Mouse (Mus musculus) midbrain, embryonic 15.5 days (tissue): ENCODE data around the gene Dhx37. TPM values are rescaled to one million over a fixed set of nuclear protein-coding genes. Genes with fewer than 3 reads are reported as not detected.
A peak's percentile ranks its signal among the peaks of the same experiment; 100 is the strongest.
"Not testable (repeated sequence)": the region's sequence is repeated elsewhere in the genome, so short reads cannot be mapped to it uniquely, and the experiment has no call there.

Experiments used
- ATAC-seq: fragments of 200-750 bp; cut with Nextera tagmentation; replicated peaks from 2 replicates; pipeline ENCODE4 v1.8.0; 2017; ENCODE audit warnings: moderate TSS enrichment
- H3K27ac ChIP-seq: fragments of 300-500 bp; sonication (generic); 2 replicates; pipeline ENCODE4 v1.5.1; 2015; ENCODE audit warnings: mild to moderate bottlenecking, inconsistent platforms
- H3K27me3 ChIP-seq: fragments of 300-500 bp; sonication (generic); replicated peaks from 2 replicates; pipeline ENCODE4 v1.6.1; 2015; ENCODE audit warnings: inconsistent platforms
- H3K36me3 ChIP-seq: fragments of 300-500 bp; sonication (generic); replicated peaks from 2 replicates; pipeline ENCODE4 v1.6.1; 2015; ENCODE audit warnings: inconsistent platforms
- H3K4me1 ChIP-seq: fragments of 300-500 bp; sonication (generic); 2 replicates; pipeline ENCODE4 v1.6.1; 2015; ENCODE audit warnings: inconsistent platforms
- H3K4me2 ChIP-seq: fragments of 300-500 bp; sonication (generic); 2 replicates; pipeline ENCODE4 v1.6.1; 2015; ENCODE audit warnings: inconsistent platforms, mild to moderate bottlenecking, moderate library complexity
- H3K4me3 ChIP-seq: fragments of 300-500 bp; sonication (generic); 2 replicates; pipeline ENCODE4 v1.5.1; 2015; ENCODE audit warnings: mild to moderate bottlenecking, inconsistent platforms
- H3K9ac ChIP-seq: fragments of 300-500 bp; sonication (generic); 2 replicates; pipeline ENCODE4 v1.6.1; 2015; ENCODE audit warnings: mild to moderate bottlenecking, inconsistent platforms
- H3K9me3 ChIP-seq: fragments of 300-500 bp; sonication (generic); 2 replicates; pipeline ENCODE4 v1.6.1; 2016; ENCODE audit warnings: inconsistent platforms
- WGBS: fragments of 180-500 bp; shearing (Covaris S2); methylation state at CpG from one replicate; pipeline ENCODE4 v1.1.7; 2015; ENCODE audit warnings: mixed read lengths; 5-methylcytosine and 5-hydroxymethylcytosine counted together
- polyA plus RNA-seq: library from polyadenylated mRNA; unstranded; fragments of >200 nt; fragmentation: Nextera tagmentation; extraction: Ambion mirVana; gene quantifications from 2 replicates; pipeline ENCODE4 v1.2.1, GENCODE M21; 2015

The Dhx37 gene
- polyA plus RNA-seq, 1 experiment from 2014 or later, result 14.8 TPM

DNA sequence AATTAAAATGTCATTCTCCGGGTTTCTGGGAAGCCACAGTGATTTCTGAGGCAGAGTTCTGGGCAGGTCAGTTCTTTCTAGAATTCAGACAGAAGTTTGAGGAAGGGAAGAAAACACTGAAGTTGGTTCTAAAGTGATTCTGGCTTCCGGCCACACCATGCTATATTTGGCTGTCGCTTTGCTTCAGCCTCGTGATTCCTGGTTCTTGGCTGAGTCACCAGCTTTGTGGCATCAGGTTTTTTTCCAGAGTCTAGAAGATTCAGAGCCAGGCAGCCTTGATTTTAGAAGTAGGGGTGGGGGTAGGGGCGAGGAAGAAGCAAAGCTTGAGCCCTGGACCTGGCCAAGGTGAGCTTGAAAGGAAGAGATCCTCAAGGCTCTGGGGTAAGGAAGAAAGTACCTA is 42.3 kb downstream of the Dhx37 start:
- Histone ChIP-seq H3K4me3 (no peak overlapping the region), H3K27me3 (no peaks in the 10 kb centered on the region), H3K4me2 (no peak overlapping the region), H3K9ac (no peak overlapping the region), H3K9me3 (no peaks in the 10 kb centered on the region), H3K36me3 (no peaks in the 10 kb centered on the region), H3K4me1 (peaks cover 42% of the 10 kb centered on the region), H3K27ac (no peak overlapping the region)
- ATAC-seq, result no peak
- 86% methylated on average over 5 of the region's 5 CpGs for WGBS

DNA sequence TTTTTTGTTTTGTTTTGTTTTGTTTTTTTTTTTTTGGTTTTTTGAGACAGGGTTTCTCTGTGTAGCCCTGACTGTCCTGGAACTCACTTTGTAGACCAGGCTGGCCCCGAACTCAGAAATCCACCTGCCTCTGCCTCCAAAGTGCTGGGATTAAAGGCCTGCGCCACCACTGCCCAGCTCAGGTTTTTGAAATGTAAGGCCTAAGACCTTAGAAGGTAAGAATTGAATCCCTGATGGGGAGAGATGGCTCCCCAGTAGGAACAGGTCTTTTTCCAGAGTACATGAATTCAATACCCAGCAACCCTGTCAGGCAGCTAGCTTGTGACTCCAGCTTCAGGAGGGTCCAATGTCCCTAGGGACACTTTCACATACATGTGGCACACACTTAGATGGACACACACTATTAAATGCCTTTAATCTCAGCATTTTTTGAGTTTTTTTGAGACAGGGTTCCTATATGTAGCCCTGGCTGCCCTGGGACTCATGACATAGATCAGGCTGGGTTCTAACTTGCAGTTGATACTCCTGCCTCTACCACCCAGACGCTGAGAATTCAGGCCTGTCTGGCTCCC is 42.9 kb downstream of the Dhx37 start:
- Histone ChIP-seq H3K9me3 (no peaks in the 10 kb centered on the region), H3K9ac (no peak overlapping the region), H3K4me2 (no peak overlapping the region), H3K4me1 (peaks cover 42% of the 10 kb centered on the region), H3K4me3 (no peak overlapping the region), H3K27me3 (no peaks in the 10 kb centered on the region), H3K27ac (0 out of 2 replicates have a peak overlapping the region, but pooled peaks have one; percentile 13), H3K36me3 (no peaks in the 10 kb centered on the region)
- ATAC-seq, result no peak
- WGBS, result 99% methylated on average over 3 of the region's 3 CpGs

DNA sequence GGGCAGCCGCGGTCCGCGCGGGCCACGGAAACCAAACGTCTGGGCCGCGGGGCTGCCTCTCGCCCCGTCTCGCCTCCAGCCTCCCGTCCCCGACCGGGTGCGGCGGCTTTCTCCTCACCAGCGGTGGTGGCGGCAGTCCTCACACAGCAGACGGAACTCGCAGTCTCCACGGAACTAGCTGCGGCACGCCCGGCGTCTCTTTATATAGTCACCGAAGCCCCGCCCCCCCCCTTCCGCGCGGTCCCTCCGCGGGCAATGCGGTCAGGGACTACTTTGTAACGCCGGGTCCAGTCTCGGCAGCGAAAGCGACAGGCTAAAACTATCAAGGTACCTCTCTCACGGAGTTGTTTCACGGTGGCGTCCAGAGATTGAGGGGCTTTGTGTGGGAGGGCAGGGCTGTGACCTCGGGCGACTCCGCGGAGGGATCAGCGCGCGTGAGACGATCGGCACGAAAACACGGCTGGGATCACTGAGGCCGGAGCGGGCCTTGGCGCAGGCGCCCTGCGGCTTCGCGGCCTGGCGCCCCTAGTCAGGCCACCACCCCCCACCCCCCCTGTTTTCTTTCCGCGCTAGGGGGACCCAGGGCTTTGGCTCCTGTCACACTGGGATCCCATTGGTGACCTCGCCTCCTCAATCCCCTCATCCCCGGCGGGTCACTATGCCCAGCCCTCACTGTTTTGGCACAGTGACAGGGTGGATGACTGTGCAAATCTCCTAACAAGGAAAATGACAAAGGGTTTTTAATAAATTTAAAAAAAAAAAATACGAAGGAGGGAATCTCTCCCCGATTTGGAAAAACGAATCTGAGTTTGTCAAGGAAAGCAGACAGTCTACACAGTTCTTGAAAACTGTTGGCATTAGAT is 44.1 kb downstream of the Dhx37 start, which contains the start of gene Ubc:
Ubc (minus strand) TSS at position 624 of the 863 bp plus-strand sequence.
- peaks cover 12% of the 10 kb centered on the region for H3K36me3 ChIP-seq
- H3K27ac ChIP-seq, result peak within 1 kb of the TSS; percentile 99
- H3K27me3 ChIP-seq, result no peaks in the 10 kb centered on the region
- H3K9ac ChIP-seq, result peak within 1 kb of the TSS; percentile 97
- WGBS, result under 1% methylated on average over 68 of the region's 69 CpGs
- H3K4me2 ChIP-seq, result peak within 1 kb of the TSS; percentile 98
- peaks cover 47% of the 10 kb centered on the region for H3K4me1 ChIP-seq
- peak within 1 kb of the TSS; percentile 98 for H3K4me3 ChIP-seq
- ATAC-seq, result peak; percentile 74
- H3K9me3 ChIP-seq, result no peaks in the 10 kb centered on the region

DNA sequence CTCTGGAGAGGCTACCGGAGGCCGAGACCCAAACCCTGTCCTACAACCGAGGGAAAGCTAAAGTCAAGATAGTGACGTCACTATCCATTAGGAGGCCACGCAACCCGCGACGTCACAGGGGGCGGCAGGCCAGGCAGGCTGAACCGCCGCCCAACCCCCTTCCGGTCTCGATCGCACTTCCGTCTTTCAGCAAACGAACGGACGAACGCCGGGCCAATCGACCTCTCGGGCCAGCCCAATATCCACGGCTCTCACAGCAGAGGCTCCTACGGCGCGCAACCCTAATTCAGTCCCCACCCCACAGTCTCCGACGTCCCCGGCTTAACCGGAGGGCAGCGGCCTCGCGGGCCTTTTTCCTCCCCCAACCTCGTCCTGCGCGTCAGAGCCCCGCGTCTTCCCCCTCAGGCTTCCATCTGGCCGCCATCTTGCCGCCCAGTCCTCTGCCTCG is 44.8 kb downstream of the Dhx37 start, which contains the start of gene Gm10382:
Gm10382 (plus strand) TSS at position 192 of the 448 bp plus-strand sequence.
- WGBS, result 0% methylated on average over 41 of the region's 41 CpGs
- H3K36me3 ChIP-seq, result peaks cover 17% of the 10 kb centered on the region
- peak within 1 kb of the TSS; percentile 99 for H3K27ac ChIP-seq
- no peaks in the 10 kb centered on the region for H3K9me3 ChIP-seq
- no peaks in the 10 kb centered on the region for H3K27me3 ChIP-seq
- peak within 1 kb of the TSS; percentile 98 for H3K4me2 ChIP-seq
- peak within 1 kb of the TSS; percentile 97 for H3K9ac ChIP-seq
- peak; percentile 30 for ATAC-seq
- peak within 1 kb of the TSS; percentile 98 for H3K4me3 ChIP-seq
- peaks cover 48% of the 10 kb centered on the region for H3K4me1 ChIP-seq

DNA sequence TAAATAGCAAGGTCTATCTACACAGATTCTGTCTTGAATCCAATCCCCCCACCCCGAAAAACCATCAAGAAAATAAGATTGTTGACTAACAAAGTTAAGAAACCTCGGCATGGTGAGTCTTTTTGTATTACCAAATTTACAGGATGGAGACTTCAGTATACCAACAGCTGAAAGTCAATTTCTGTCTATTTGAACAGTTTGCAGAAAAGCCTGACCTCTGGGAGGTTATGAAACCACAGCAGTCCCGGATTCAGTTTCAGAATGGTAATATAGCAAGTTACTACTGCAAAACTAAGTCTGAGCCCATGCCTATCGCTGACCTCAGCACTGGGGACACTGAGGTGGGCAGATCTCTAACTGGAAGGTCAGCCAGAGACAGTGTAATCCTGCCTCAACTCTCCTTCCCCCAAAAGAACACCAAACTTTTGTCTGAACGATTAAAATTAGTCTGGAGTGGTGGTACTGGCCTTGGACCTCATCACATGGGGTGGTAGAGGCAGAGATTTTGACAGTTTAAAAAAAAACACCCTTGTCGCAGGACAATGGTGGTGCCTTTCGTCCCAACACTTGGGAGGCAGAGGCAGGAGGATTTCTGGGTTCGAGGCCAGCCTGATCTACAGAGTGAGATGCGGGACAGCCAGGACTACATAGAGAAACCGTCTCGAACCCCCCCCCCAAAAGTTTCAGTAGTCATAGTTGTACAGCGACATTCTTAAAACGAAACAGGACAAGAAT is 45.4 kb downstream of the Dhx37 start:
- H3K9ac ChIP-seq, result peak overlapping the region; percentile 97
- no peaks in the 10 kb centered on the region for H3K27me3 ChIP-seq
- H3K9me3 ChIP-seq, result no peaks in the 10 kb centered on the region
- 23% methylated on average over 13 of the region's 13 CpGs for WGBS
- H3K4me3 ChIP-seq, result peak overlapping the region; percentile 98
- H3K4me2 ChIP-seq, result peak overlapping the region; percentile 98
- peaks cover 46% of the 10 kb centered on the region for H3K4me1 ChIP-seq
- H3K27ac ChIP-seq, result peak overlapping the region; percentile 99; the same call in 1 of the 2 replicates
- ATAC-seq, result no peak
- peaks cover 17% of the 10 kb centered on the region for H3K36me3 ChIP-seq

DNA sequence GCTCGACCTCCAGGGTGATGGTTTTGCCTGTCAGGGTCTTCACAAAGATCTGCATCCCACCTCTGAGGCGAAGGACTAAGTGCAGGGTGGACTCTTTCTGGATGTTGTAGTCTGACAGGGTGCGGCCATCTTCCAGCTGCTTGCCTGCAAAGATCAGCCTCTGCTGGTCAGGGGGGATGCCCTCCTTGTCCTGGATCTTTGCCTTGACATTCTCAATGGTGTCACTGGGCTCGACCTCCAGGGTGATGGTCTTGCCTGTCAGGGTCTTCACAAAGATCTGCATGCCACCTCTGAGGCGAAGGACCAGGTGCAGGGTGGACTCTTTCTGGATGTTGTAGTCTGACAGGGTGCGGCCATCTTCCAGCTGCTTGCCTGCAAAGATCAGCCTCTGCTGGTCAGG is 46.6 kb downstream of the Dhx37 start:
- H3K4me1 ChIP-seq, result peaks cover 37% of the 10 kb centered on the region
- H3K4me2 ChIP-seq, H3K9ac ChIP-seq, ATAC-seq, H3K9me3 ChIP-seq, H3K27me3 ChIP-seq, H3K27ac ChIP-seq, H3K4me3 ChIP-seq: not testable (repeated sequence)
- peaks cover 17% of the 10 kb centered on the region for H3K36me3 ChIP-seq
- 90% methylated on average over 5 of the region's 6 CpGs for WGBS

DNA sequence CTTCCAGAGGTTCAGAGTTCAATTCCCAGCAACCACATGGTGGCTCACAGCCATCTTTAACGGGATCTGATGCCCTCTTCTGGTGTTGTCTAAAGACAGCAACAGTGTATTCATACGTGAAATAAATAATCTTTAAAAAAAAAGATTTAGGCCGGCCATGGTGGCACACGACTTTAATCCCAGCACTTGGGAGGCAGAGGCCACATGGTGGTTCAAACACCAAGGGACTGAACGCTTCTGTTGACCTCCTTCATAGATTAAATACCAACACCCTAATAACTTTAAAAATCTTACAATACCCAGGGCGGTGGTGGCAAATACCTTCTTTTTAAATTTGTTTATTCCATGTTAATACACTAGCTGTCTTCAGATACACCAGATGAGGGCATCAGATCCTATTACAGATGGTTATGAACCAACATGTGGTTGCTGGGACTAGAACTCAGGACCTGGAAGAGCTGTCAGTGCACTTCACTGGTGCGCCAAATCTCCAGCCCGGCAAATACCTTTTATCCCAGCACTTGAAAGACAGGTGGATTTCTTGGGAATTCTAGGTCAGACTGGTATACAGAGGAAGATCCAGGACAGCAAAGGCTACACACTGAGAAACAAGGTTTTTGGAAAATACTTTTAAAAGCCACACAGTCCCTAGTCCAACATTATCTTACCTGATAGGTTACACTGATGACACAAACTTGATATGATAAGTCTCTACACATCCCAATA is 48.5 kb downstream of the Dhx37 start:
- Histone ChIP-seq H3K4me3 (no peak overlapping the region; the same call in 1 of the 2 replicates), H3K4me2 (peak overlapping the region; percentile 18), H3K9me3 (no peaks in the 10 kb centered on the region), H3K27me3 (no peaks in the 10 kb centered on the region), H3K4me1 (peaks cover 34% of the 10 kb centered on the region), H3K27ac (no peak overlapping the region), H3K36me3 (peaks cover 17% of the 10 kb centered on the region), H3K9ac (no peak overlapping the region)
- WGBS, result 64% methylated on average over 8 of the region's 8 CpGs
- no peak for ATAC-seq

DNA sequence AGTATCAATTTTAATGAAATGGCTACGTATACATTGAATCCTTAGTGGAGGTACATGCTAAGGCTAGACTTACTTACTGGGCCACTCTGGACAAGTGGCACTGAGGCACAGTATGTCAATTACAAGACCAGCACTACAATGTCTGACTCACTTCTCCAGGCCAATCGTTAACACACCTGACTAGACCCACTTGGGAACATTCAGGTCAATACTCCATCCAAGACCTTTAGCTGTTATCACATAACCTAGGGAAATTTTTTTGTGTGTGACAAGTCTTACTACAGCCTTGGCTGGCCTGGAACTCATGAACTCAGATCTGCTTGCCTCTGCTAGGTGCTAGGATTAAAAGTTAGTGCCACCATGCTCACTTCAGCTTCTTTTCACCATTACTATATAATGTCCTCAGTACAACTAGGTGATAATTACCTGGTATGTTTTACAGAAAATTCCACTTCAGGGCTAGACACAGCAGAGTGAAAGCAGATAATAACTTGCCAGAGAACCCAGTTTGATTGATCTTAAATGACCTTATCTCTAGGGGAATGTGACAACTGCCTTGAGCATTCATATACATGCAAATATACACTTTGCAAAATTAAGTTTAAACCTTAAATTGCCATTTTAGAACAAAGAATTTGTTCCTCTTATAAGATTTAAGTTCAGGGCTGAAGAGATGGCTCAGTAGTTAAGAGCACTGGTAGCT is 49.3 kb downstream of the Dhx37 start:
- Histone ChIP-seq H3K27ac (no peak overlapping the region), H3K4me2 (peak overlapping the region; percentile 18), H3K4me1 (peaks cover 30% of the 10 kb centered on the region), H3K9me3 (no peaks in the 10 kb centered on the region), H3K36me3 (peaks cover 17% of the 10 kb centered on the region), H3K9ac (no peak overlapping the region), H3K4me3 (no peak overlapping the region), H3K27me3 (no peaks in the 10 kb centered on the region)
- no peak for ATAC-seq
- 81% methylated on average over 2 of the region's 2 CpGs for WGBS

DNA sequence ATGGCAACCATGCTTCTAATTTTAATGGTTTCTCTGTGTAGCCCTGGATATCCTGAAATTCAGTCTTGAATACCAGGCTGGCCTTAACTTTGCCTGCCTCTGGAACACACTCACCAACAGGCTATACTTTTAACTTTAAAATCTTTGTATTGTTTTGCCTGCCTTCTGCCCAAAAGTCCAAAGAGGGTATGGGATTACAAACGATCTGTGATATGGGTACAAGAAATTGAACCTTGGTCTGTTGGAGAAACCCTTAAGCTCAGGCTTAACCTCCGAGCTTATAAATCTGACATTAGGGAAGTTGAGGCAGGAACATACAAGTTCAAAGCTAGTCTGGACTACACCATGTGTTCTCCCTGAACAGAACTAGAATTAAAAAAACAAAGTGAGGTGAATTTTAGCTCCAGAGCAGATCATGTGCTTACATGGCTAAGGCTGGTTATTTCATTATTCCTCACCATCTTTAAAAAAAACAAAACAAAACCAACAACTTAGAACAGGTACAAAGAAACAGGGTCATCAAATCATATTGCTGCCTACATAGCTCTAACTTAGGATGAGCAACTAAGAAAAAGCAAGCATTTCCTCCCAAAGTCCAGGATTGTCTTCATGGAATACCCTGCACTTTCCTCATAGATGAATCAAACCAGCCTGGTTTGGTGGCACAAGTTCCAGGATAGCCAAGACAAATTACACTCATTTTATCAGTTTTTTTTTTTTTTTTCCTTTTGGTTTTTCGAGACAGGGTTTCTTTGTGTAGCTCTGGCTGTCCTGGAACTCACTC is 50.1 kb downstream of the Dhx37 start:
- no peak overlapping the region for H3K4me2 ChIP-seq
- no peak for ATAC-seq
- no peaks in the 10 kb centered on the region for H3K27me3 ChIP-seq
- no peak overlapping the region for H3K9ac ChIP-seq
- peaks cover 17% of the 10 kb centered on the region for H3K36me3 ChIP-seq
- no peak overlapping the region for H3K4me3 ChIP-seq
- H3K4me1 ChIP-seq, result peaks cover 30% of the 10 kb centered on the region
- 83% methylated on average over 3 of the region's 3 CpGs for WGBS
- no peaks in the 10 kb centered on the region for H3K9me3 ChIP-seq
- H3K27ac ChIP-seq, result no peak overlapping the region

DNA sequence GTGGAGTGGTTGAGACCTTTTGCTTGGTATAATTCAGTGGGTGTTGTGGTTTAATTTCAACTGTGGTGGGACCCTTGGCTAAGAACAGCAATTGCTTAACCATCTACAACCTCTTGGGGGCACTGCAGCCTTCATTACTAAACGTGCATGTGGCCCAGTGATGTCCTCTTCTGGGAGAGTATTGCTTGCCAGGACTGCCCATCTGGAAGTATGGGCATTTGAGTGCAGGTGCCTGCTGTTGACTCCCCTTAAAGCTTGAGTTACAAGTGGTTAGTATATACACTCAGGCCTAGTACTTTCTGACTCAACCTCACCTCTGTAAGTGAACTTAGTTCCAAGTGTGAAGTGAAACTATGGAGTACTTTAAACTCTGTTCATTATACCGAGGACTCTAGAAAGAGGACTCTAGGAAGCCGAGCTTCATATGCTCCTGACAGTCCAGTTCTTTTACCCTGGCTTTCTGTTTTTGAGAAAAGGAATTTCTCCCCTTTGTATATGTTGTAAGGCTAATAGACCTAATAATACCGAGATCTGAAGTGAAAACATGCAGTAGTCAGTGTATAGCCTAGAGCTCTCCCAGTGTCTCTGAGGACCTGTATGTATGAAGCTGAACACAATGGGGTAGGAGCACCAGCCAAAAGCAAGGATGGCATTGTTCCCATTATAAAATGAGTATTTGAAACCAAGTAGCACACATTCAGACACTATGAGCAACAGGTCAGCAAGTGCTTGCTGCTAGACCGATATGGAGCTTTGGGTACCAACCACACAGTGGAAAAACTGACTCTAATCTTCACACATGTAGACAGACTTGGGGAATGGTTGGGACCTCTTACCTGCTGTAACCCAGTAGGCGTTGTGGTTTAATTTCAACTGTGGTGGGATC is 51.0 kb downstream of the Dhx37 start:
- no peak; the same call in 1 of the 2 replicates for ATAC-seq
- WGBS, result 49% methylated on average over 6 of the region's 6 CpGs
- Histone ChIP-seq H3K27ac (no peak overlapping the region), H3K4me1 (peaks cover 23% of the 10 kb centered on the region), H3K4me3 (no peak overlapping the region), H3K4me2 (no peak overlapping the region), H3K36me3 (peaks cover 17% of the 10 kb centered on the region), H3K9me3 (no peaks in the 10 kb centered on the region), H3K9ac (no peak overlapping the region), H3K27me3 (no peaks in the 10 kb centered on the region)
